Mouse (Mus musculus): ENCODE measurements around the gene Rabep2.

The Rabep2 gene

DNA sequence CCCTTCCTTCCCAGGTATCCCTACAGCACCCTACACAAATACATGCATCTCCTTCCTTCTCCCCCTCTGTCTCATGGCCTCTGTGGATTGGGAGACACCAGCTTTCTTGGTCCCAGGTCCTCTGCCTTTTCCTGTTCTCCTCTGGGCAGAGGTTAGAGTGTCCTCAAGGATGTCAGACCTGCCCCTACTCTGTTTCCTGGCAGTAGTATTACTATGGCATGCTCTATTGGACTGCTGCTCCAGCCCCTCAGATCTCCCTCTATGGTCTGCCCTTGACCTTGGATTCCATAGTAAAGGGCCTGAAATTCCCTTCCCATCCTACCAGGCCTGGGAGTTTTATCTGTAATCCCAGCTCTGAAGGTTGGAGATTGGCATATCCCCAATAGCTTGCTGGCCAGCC, 1.6 kb downstream of the Rabep2 start:
- DNase-seq (ENCODE audit: low spot score in 2 of 2), result no peak

DNA sequence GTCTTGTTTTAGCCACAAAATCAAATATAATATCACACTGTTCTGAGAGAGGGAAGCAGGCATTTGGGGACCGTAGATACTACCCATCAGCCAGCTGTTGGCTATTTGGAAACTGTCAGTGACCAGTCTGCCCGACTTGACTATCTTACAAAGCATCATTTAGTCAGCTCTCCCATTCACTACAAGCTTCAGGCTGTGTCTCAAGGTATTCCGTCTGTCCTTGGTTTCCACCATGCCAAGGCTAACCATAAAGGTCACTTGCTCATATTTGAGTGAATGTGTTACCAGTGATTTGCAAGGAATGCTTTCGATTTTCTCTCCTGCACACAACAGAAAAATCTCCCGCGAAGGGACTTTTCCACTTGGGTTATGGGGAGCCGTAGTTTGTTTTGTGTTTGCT, 6.2 kb downstream of the Rabep2 start:
- DNase-seq (ENCODE audit: low spot score in 2 of 2), result no peak

DNA sequence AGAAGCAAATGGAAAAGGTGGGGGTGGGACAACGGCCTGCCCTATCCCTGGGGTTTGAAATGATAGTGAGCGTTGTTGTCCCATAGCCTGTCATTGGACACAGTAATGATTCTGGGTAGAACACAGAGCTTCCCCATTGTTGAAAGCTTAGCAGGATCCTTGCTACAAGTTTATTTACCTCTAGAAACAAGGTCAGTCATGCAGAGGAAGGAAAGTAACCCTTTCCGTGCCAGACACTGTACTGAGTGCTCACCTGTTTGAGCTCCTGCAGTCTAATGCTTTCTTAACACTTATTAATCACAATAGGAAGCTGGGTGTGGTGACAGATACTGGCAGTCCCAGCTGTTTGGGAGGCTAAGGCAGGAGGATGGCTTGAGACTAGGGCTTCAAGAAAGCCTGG, 7.2 kb downstream of the Rabep2 start:
- DNase-seq (ENCODE audit: low spot score in 2 of 2), result no peak

DNA sequence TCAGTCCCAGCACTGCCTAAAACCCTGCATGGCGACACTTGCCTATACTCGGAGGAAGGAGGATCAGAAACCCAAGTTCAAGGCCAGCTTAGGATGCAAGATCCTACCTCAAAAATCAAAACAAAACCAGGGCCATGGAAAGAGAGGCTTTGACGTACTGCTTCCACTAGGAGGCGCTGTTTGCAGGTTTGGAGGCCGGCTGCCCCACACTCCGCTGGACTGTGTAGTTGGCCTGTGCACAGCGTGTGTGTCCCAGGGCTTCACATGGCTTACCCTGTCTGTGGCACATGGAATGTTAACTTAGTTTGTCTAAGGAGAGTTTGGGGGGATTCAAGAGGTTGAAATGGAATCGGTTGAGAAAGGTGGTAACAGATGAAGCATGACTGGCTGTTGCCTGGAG, 8.3 kb downstream of the Rabep2 start:
- peak in 1 of 2 experiments; percentile 75 for DNase-seq (ENCODE audit: low spot score in 2 of 2)

DNA sequence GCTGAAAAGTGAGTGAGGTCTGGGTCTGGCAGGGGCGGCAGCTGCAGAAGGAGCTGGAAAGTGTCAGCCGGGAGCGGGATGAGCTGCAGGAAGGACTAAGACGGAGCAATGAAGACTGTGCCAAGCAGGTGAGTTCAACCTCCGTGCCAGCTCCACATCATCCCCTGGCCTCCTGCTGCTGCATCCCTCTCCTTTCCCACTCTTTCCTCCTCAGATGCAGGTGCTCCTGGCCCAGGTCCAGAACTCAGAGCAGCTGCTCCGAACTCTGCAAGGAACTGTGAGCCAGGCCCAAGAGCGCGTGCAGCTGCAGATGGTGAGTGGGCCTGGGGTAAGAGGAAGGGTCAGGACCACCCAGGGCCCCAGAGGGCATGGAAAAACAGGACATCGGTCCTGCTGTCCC, 11.6 kb downstream of the Rabep2 start:
- no peak for DNase-seq (ENCODE audit: low spot score in 2 of 2)

DNA sequence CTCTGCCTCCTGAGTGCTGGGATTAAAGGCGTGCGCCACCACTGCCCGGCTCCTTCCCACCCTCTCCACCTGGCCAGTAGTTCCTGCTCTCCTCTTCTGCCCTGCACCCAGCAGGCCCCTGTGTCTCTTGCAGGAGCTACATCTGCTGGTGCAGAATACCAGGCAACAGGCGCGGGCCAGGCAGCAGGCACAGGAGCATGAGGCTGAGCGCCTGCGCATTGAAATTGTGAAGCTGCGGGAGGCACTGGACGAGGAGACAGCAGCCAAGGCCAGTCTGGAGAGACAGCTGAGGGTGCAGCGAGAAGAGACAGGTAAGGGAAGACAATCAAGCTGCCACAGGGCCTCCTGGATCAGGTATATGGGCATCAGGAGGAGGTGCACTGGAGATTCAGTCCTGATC, 15.4 kb downstream of the Rabep2 start:
- DNase-seq (ENCODE audit: low spot score in 2 of 2), result no peak

DNA sequence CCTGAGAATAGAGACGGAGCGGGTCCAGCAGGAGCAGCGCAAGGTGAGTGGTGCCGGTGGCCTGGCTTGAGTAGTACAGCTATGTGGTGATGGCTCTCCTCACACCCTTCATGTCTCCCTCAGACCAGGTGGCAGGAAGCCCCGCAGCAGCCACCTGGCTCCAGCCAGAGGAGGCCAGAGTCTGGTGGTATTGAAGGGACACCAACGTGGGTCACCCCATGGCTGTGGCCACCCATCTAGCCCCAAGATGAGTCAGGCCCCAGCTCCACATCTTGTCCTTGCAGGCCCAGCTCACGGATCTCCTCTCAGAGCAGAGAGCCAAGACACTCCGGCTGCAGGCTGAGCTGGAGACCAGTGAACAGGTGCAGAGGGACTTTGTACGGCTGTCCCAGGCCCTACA, 16.0 kb downstream of the Rabep2 start:
- DNase-seq (ENCODE audit: low spot score in 2 of 2), result no peak

DNA sequence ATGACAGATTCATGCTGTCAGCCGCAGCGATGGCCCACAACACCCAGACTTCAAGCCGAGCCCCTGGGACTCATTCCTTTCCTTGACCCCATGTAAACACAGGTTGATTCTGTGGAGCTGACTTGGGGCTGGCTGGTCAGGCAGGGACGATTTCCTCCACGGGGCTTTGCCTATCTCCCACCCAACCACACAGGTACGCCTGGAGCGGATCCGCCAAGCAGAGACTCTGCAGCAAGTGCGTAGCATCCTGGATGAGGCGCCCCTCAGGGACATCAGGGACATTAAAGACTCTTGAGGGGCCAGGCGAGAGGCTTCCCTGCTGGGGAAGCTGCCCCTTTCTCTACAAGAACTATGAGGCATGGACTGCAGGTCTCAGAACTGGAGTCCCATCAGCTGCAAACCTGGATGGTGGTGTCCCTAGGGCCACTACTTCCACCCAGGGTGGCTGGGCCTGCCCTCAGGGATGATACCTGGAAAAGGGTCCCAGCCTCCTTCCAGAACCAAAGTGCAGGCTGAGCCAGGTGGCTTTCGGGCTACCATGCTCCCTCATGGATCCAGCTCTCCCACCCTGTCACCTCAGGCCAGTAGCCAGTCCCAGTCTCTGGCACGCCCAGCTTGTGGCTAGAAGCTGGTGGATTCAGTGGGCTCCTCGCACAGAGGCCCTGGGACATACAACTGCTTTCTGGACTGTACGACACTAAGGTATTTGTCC, 16.7 kb downstream of the Rabep2 start:
- no peak for DNase-seq (ENCODE audit: low spot score in 2 of 2)

DNA sequence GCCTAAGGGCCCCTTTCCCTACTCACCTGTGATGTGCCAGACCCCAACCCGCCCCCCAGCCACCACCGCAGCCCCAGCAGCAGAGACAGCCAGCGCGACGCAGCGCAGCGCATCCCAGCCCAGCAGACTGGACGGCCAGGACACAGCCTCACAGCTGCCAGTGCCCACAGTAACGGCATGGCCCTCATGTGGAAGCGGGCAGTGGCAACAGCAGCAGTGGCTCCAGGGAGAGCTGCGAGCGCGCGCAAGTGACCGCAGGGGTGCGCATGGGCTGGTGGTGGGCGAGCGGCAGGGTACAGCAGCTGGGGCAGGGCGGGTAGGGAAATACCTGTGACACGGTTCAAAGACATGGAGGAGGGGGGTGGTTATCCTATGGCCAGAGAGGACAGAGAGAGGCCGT, 17.7 kb downstream of the Rabep2 start:
- no peak for DNase-seq (ENCODE audit: low spot score in 2 of 2)

DNA sequence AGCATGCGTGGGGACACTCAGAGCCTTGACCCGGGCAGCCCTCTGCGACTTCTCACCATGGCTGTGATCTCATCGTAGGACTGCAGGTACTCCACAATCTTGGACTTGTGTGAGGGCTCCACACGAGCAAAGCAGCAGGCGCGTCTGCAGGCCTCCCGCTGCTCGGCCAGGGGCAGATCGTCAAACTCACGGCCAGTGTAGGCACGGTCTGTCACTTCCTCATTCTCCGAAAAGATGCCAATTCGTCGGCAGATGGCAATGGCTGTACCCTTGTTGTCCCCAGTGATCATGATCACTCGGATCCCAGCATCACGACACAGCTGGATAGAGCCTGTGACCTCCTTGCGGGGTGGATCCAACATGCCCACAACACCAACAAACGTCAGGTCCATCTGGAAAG, 19.9 kb downstream of the Rabep2 start:
- no peak for DNase-seq (ENCODE audit: low spot score in 2 of 2)

DNA sequence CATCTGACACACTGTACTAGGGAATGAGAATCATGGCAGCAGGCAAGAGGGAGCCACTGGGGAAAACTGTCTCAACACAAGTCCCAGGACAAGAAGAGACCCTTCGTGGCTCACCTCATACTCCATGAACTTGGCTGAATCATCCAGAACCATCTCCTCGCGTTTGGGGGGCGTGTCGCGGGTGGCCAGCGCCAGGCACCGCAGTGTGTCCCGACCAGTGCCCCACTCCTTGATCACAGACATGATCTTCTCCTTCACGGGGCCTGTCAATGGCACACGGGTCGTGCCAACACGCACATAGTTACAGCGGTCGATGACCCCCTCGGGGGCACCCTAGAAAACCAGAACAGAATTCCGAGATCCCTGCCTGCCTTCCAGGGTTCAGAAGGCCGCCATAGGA, 21.4 kb downstream of the Rabep2 start:
- DNase-seq (ENCODE audit: low spot score in 2 of 2), result no peak

DNA sequence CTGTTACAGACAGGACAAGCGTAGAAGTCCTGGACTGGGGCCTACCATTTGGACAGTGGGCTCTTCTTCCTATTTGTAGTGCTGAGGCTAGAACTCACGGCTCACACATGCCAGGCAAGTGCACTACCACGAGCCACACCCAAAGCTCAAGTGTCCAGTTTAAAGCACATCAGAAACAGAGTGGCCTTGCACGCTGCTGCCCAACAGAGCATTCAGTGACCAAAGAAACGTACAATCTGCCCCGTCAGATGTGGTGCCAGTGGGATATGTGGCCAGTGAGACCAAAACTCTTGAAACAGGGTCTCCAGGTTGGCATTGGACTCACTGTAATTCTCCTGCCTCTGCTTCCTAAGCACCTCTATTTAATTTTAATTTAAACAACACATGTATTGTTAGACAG, 22.1 kb downstream of the Rabep2 start:
- no peak for DNase-seq (ENCODE audit: low spot score in 2 of 2)

DNA sequence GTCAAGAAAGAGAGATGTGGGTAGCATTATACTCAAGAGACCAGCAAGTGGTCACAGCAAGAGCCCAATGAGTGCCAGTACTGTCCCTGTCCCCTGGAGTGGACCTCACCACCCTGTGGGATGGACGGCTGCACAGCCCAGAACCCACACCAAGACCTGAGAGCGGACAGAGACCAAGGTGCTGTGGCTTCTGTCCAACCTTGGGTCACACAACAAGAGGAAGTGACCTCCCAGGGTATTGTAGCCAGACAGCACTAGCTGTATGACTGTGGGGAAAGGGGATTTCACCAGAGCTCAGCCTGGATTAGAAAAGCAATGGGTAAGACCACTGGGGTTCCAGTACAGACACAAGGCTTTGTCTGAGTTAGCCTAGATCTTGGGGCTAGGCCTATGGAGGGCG, 23.7 kb downstream of the Rabep2 start:
- DNase-seq (ENCODE audit: low spot score in 2 of 2), result no peak

DNA sequence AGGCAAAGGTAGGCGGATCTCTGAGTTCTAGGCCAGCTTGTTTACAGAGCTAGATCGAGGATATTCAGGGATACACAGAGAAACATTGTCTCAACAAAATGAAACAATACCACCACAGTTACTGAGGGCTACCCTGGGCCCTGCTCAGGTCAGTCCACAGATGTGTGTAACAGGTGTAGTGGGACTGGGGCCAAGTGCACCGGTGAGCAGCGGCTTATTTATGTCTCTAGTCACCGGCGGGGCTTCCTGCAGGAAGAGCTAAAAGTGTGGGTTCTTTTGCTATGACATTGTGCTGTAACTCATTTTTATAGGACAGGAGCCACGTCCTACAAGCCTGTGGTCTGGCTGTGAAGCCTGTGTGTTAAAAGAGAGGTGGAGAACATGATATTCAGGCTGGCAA, 25.3 kb downstream of the Rabep2 start:
- DNase-seq (ENCODE audit: low spot score in 2 of 2), result no peak

DNA sequence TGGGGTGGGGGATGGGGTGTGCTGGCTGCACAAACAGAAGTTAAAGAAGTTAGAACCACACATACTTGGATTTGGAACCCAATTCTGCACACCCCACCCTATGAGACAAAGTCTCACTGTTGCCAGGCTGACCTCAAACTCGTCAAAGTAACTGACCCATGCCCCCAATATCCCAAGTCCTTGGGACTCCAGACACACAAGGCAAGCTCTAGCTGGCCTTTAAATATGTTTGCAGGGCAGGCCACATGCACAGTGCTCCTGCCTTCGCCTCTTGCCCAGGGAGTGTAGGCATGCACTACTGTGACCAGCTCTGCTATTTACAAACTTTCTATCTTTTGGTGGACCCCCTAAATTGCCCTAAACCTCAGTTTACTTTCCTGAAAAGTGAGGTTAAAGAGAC, 26.7 kb downstream of the Rabep2 start:
- no peak for DNase-seq (ENCODE audit: low spot score in 2 of 2)

DNA sequence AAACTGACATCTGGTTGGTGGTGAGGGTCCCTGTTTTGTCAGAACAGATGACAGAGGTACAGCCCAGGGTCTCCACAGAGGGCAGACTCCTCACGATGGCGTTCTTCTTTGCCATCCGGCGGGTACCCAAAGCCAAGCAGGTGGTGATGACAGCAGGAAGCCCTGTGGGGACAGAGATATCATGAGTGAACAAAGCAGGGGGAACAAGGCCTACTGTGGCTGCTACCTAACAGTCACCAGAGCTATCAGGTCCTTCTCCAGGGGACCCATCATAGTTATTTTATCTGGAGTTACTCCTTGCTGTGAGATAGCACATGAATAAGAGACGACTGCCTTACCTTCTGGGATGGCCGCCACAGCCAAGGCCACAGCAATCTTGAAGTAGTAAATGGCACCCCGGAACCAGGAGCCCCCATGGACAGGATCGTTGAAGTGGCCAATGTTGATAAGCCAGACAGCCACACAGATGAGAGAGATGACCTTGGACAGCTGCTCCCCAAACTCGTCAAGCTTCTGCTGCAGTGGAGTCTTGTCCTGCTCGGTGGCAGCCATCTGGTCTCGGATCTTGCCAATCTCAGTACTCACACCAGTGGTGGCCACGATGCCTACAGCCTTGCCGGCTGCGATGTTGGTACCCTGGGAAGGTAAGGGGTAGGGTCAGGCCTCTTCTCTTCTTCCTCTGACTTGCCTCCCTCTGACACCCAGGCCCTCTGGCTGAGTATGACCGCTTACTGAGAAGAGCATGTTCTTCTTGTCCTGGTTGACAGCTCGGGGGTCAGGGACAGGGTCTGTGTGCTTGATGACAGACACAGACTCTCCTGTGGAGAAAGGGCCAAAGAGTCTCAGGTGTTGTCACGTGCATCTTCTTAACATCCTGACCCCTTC, 28.1 kb downstream of the Rabep2 start:
- no peak for DNase-seq (ENCODE audit: low spot score in 2 of 2)

DNA sequence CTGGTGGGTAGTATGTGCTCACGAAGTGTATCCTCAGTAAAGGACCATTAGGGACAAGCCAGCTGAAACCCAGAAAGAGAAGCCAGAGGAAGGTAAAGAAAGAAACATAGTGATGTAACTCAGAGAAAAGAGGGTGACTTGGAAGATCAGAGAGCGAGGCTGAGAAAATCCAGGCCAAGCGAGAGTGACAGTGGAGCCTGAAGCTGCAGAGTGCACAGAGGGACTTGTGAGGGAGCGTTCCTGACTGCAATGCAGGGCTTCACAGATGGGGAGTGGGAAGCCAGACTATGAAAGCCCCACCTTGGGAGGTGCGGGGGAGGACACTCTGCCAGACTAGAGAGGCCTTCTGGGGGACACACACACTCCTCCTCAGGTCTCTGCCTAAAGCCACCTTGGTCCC, 29.7 kb downstream of the Rabep2 start:
- no peak for DNase-seq (ENCODE audit: low spot score in 2 of 2)

DNA sequence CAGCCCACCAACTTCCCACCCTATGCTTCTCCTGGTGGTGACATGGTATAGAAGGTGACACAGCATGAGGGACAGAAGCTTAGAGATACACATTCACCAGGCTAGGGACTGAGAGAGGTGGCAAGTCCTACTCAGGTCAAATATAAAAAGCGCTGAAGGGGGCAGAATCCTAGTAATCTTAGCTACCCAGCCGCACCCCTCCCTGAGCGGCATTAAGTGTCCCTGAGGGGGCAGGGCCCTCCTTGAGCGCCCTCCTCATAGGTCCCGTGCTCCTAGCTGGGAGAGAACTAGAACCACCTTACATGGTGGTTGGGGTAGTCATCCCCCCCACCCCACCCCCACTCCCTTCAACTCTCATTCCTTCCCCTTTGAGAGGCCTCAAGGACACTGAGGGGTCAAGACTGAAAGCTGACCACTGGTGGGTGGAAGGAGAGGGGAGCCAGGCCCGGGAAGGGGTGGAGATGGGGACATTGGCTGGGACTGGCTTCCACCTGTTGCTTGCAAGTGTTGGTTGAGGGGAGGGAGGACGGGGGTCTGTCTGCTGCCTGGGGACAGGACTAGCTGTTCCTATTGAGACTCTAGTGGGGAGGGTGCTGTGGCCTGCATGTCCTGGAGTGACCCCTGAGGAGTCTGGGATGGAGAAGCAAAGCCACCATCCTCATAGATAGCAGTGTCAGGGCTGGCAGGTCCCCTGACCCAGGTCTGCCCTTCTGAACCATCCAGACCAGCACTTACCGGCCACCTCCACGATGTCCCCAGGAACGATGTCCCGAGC, 30.5 kb downstream of the Rabep2 start:
- no peak for DNase-seq (ENCODE audit: low spot score in 2 of 2)

DNA sequence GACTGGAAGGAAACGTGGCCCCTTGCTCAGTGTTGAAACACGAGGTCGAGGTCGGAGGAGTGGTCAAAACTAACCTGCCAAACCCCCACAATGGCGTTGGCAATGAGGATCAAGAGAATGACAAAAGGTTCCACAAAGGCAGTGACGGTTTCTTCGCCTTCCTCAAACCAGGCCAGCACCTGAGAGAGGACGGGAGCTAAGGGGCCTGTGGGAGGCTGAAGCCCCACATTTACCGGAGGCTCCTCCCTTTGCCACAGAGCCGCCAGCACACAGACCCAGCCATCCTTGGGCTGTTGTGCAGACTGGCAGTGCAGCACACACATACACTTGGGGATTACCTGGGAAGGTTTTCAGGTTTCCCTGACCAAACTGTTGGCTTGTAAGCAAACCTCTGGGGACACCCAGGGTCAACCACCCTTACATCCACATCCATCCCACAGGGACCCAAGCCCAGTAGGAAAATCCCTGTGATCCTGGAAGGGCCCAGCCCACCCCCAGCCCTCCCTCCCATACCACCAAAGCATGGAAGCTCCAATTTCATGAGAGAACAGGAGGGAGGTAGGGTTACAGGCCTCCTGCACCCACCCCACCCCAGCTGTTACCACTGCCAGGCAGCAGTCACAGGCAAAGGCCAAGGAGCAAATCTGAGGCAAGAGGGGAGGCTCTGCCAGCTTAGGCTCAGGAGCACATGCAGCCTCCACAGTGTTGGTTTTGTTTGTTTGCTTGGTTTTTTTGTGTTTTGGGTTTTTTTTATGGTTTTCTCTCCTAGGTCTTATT, 32.3 kb downstream of the Rabep2 start:
- DNase-seq (ENCODE audit: low spot score in 2 of 2), result no peak

DNA sequence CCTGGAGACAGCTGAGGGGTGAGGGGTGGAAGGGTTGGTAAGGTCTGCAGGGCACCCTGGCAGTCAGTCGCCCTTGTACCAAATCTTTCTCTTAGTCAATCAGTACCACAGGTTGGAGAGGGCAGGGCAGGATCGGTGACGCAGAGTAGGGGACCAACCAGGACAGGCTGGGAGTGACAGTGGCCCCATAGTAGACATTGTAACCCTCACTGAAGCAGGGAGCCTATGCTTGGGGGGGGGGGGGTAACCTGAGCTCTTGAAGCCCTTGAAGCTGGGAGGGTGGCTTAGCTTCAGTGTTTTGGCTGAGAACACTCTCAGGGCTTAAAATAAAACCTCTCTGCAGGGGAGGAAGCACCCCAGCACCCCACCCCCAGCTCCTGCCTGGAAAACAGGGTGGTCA, 33.1 kb downstream of the Rabep2 start:
- DNase-seq (ENCODE audit: low spot score in 2 of 2), result no peak

DNA sequence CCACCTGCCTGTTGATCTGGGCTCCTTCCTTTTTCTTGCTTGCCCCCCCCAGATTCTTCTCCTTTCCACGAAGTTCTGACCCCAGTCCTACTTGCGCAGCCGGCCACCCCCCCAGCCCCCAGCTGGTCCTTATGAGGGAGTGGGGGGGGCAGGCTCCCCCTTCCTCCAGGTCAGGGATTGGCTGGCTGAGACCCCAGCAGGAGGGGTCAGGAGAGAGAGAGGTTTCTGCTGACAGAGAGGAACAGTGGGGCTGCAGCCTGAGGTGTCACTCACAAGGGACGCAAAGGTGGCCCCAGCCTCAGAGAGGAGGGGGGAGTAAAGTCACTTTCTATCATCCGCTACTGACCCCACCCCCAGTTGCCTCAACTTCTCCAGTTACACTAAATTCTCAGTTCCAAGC, 34.4 kb downstream of the Rabep2 start, which contains the start of gene Atp2a1:
TSS of gene Atp2a1 (minus strand) at position 105 of the 400 bp plus-strand sequence.
- no peak for DNase-seq (ENCODE audit: low spot score in 2 of 2)

DNA sequence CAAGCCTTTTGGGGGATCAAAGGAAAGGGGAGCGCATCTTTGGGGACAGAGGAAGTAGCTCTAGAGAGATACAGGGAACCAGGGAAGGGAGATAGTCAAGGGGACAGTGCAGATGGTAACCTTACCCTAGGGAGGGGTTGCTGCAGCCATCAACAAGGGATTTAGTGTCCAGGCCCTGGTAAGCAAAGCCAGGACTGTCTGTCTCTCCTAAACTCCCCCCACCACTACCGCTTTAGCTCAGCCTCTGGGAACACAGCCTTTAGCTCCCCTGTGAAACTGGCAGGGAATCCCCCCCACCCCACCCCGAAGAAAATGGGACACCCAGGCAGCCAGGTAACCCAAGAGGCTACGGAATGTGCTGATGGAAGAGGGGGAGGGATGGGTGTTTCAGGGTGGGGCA, 35.0 kb downstream of the Rabep2 start:
- DNase-seq (ENCODE audit: low spot score in 2 of 2), result no peak
